Mouse (Mus musculus): ENCODE data around the gene Pten.
"Not testable (repeated sequence)": the region's sequence is repeated elsewhere in the genome, so short reads cannot be mapped to it uniquely, and the experiment has no call there.

Gene Pten

DNA sequence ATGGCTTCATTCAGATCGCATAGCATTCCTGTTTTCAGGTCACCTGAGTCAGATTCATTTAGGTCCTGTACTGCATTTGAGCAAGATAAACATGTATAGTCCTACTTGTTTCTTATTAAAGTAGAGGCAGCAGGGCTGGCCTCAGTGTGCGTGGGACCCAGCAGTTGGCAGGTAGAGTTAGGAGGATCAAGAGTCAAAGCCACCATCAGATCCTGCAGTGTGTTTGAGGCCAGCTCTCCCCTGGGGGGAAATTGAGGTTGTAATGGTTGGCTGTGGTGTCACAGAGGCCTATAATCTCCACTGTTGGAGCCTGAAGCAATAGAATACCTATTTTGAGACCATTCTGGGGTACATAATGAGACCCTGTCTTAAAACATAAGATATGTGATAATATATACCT lies 50.3 kb downstream of the Pten start:
- DNase-seq (ENCODE audit: low read depth, low spot score), result no peak

DNA sequence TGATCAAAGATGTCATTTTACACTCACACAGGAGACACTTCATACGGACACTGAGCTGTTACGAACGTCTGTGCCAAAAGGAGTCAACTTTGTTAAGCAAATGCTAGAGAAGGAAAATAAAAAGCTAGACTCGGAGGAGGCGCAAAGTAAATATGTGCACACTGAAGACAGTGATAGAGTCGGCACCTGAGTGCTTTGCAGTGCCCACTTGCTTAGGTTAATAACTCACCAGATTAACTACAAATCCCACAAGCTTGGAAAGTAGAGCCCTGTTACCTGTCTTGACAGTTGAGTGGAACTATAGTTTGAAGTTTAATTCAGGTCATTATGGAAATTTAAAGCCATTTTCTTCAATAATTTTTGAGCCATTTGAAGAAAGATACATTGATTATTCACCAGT lies 51.4 kb downstream of the Pten start:
- no peak for DNase-seq (ENCODE audit: low read depth, low spot score)

DNA sequence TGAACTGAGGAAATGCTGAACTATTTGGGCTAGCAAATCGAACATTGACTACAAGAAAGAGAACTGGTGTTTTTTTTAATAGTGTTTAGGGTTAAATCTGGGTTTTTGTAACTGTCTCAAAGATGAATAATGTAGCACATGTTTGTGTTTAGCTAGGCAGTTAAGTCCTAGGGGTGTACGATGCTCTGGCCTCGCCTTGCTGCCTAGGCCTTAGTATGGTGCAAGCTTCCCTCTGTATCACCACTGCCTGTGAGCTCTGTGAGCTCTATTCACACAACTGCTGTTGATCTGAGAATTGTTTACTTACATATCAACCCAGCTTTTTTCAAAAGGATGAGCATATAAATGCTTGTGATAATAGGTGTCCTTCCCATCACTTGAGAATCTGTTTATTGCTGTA lies 51.8 kb downstream of the Pten start:
- DNase-seq (ENCODE audit: low read depth, low spot score), result no peak

DNA sequence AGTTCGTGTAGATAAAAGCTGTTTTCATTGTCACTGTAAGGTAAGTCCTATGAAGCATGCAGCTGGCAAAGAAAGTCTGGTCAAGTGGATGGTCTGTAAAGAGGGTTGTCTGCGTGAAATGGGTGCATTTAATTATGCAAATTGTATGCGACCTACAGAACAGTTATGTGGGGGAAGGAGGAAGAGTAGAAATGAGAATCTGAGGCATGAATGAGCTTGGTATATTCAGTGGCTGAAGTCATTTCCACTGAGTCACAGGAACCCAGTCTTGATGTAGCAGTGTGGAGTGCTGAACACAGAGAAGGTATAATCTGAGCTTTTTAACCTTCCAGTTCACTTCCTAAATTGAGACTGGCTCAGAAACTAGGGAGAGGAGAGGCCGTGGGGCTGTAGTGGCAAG lies 61.5 kb downstream of the Pten start:
- DNase-seq (ENCODE audit: low read depth, low spot score), result no peak

DNA sequence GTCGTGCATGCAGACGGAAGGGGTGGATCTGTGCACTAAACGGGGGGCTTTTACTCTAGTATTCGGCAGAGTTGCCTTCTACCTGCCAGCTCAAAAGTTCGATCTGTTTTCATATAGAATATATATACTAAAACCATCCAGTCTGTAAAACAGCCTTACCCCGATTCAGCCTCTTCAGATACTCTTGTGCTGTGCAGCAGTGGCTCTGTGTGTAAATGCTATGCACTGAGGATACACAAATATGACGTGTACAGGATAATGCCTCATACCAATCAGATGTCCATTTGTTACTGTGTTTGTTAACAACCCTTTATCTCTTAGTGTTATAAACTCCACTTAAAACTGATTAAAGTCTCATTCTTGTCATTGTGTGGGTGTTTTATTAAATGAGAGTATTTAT lies 65.7 kb downstream of the Pten start:
- DNase-seq (ENCODE audit: low read depth, low spot score), result not testable (repeated sequence)

GRCm38 (mm10) chr19:32826616-32827015 lies 69.3 kb downstream of the Pten start:
- DNase-seq (ENCODE audit: low read depth, low spot score), result no peak

DNA sequence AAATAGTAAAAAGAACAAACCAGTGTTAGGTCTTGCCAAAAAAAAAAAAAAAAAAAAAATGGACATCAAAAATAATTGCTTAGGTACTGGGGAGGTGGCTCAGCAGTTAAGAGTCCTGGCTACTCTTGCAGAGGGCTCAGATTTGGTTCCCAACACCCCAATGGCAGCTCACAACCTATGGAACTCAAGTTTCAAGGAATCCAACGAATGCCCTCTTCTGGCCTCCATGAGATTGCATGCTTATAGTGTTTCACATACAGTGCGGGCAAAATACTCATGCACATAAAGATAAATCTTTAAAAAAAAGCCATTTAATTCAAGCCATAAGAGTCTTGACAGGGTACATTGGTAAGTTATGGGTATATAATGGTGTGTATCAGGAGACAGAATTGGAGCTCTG lies 72.6 kb downstream of the Pten start:
- no peak for DNase-seq (ENCODE audit: low read depth, low spot score)

- no peak for DNase-seq (ENCODE audit: low read depth, low spot score)
Measured at GRCm38 (mm10) chr19:32831286-32831685, 74.0 kb downstream of the Pten start.

GRCm38 (mm10) chr19:32840491-32840890 lies 83.2 kb downstream of the Pten start:
- no peak for DNase-seq (ENCODE audit: low read depth, low spot score)

GRCm38 (mm10) chr19:32844486-32844885 lies 87.2 kb downstream of the Pten start:
- DNase-seq (ENCODE audit: low read depth, low spot score), result no peak

DNA sequence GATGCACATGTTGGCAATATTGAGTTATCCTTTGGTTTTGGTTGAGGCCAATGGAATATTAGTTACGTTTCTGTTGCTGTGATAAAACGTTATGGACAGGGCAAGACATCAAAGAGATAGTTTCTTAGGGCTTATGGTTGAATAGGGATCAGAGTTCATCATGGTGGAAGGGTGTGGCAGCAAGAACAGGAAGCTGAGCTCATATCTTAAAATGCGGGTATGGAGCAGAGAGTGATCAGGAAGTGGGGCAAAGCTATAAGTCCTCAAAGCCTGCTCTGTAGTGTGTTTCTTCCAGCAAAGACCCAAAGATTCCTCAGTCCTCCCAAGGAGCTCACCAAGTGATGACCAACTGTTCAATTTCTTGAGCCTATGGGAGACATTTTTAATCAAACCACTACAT lies 90.7 kb downstream of the Pten start:
- DNase-seq (ENCODE audit: low read depth, low spot score), result no peak

GRCm38 (mm10) chr19:32852306-32852705 lies 95.0 kb downstream of the Pten start:
- DNase-seq (ENCODE audit: low read depth, low spot score), result no peak

- DNase-seq (ENCODE audit: low read depth, low spot score), result no peak
Measured at GRCm38 (mm10) chr19:32861675-32862575, 104.6 kb downstream of the Pten start.

GRCm38 (mm10) chr19:32866765-32867164 lies 109.5 kb downstream of the Pten start:
- DNase-seq (ENCODE audit: low read depth, low spot score), result no peak

GRCm38 (mm10) chr19:32867181-32867897 lies 110.0 kb downstream of the Pten start:
- no peak for DNase-seq (ENCODE audit: low read depth, low spot score)

DNA sequence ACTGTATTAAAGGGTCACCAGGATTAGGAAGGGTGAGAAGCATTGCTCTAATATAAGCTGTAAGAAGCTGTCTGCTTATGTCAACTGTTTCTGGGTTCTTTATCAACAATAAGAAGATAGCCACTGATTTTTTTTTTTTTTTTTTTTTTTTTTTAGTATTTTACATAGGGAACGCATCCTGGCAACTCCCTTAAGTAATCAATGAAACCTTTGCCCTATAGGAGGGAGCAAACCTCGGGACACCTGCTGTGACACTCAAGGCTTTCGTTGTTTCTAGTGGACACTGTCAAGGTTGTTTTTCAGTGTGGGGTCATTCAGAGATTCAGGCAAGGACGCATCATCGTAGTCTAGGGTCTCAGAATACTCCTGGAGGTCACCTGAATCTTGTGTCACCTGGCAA lies 111.3 kb downstream of the Pten start:
- no peak for DNase-seq (ENCODE audit: low read depth, low spot score)

- DNase-seq (ENCODE audit: low read depth, low spot score), result no peak
Measured at GRCm38 (mm10) chr19:32869053-32869680, 111.9 kb downstream of the Pten start.

GRCm38 (mm10) chr19:32873904-32874637 lies 116.8 kb downstream of the Pten start:
- no peak for DNase-seq (ENCODE audit: low read depth, low spot score)
